Mouse (Mus musculus) spleen, adult 2 months (tissue): Measurements from ENCODE around the gene Gm20388.

Source experiments
- CTCF ChIP-seq: fragments of 200-500 bp; IDR thresholded peaks from 2 replicates; pipeline ENCODE4 v1.5.1; 2011; ENCODE audit warnings: mild to moderate bottlenecking, inconsistent platforms; ENCODE audit not compliant: insufficient read depth, insufficient read length, insufficient replicate concordance; ENCODE audit errors: extremely low read depth
- POLR2A ChIP-seq: fragments of 200-500 bp; IDR thresholded peaks from 2 replicates; pipeline ENCODE4 v1.6.1; 2011; ENCODE audit warnings: low read depth, low read length, inconsistent platforms

- no peak for TF ChIP-seq POLR2A
- TF ChIP-seq CTCF, result no peak
Observed at GRCm38 (mm10) chr8:121973906-121974305, 2063.3 kb downstream of the Gm20388 start.
